Mouse (Mus musculus) limb, embryonic 11.5 days (tissue): ENCODE results near the gene Ptpn7. TPM values are rescaled to one million over a fixed set of nuclear protein-coding genes. Genes with fewer than 3 reads are reported as not detected.

Experiments
- ATAC-seq: fragments of 200-750 bp; cut with Nextera tagmentation; 2 replicates; pipeline ENCODE4 v1.8.0; 2017; ENCODE audit warnings: low read depth; ENCODE audit not compliant: insufficient number of reproducible peaks, low FRiP score, low TSS enrichment
- DNase-seq: peaks from one replicate; pipeline ENCODE4 v3.0.0-alpha.2; 2015; ENCODE audit warnings: low spot score
- H3K27ac ChIP-seq: fragments of 300-500 bp; sonication (generic); replicated peaks from 2 replicates; pipeline ENCODE4 v1.5.1; 2014; ENCODE audit warnings: low read depth, mild to moderate bottlenecking, low read length
- H3K27me3 ChIP-seq: fragments of 300-500 bp; sonication (generic); 2 replicates; pipeline ENCODE4 v1.6.1; 2014; ENCODE audit warnings: mild to moderate bottlenecking, low read length, mixed read lengths; ENCODE audit not compliant: control insufficient read depth, insufficient read depth
- H3K36me3 ChIP-seq: fragments of 300-500 bp; sonication (generic); 2 replicates; pipeline ENCODE4 v1.6.1; 2014; ENCODE audit warnings: mild to moderate bottlenecking, low read length, moderate library complexity, mixed read lengths; ENCODE audit not compliant: control insufficient read depth, insufficient read depth
- H3K4me1 ChIP-seq: fragments of 300-500 bp; sonication (generic); 2 replicates; pipeline ENCODE4 v1.6.1; 2014; ENCODE audit warnings: low read length, mixed read lengths; ENCODE audit not compliant: control insufficient read depth, insufficient read depth
- H3K4me2 ChIP-seq: fragments of 300-500 bp; sonication (generic); 2 replicates; pipeline ENCODE4 v1.6.1; 2014; ENCODE audit warnings: low read depth, mild to moderate bottlenecking, moderate library complexity; ENCODE audit not compliant: severe bottlenecking
- H3K4me3 ChIP-seq: fragments of 300-500 bp; sonication (generic); 2 replicates; pipeline ENCODE4 v1.5.1; 2014; ENCODE audit warnings: low read depth, low read length
- H3K9ac ChIP-seq: fragments of 300-500 bp; sonication (generic); 2 replicates; pipeline ENCODE4 v1.6.1; 2014; ENCODE audit warnings: mild to moderate bottlenecking, low read length
- H3K9me3 ChIP-seq: fragments of 300-500 bp; sonication (generic); 2 replicates; pipeline ENCODE4 v1.6.1; 2016; ENCODE audit warnings: low read length; ENCODE audit not compliant: control insufficient read depth
- WGBS: fragments of 180-500 bp; shearing (Covaris S2); extraction: QIAGEN DNeasy Blood & Tissue Kit; methylation state at CpG from one replicate; pipeline ENCODE4 v1.1.7; 2014; 5-methylcytosine and 5-hydroxymethylcytosine counted together
- polyA plus RNA-seq: library from polyadenylated mRNA; unstranded; fragments of >200 nt; fragmentation: Nextera tagmentation; extraction: Ambion mirVana; gene quantifications from 2 replicates; pipeline ENCODE4 v1.2.1, GENCODE M21; 2014

Ptpn7 gene
- polyA plus RNA-seq, 1 experiment from 2014 or later, result 1.3 TPM

DNA sequence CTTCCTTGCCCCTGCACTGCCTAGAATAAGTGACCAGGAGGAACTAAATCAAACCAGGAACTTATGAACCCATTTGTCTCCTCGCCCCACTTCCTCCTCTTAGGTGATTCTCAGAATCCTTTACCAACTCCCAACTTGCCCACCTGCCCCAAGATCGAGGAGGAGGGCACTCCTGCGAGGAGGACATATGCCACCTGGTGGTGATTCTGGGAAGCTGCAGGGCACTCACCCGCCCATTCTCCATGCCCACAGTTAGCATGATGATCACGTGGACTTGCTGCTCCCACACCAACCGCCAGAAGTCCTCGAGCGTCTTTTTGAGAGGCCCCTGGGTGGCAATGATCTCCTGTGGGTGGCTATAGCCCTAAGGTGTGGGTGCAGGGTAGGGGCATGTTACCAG lies 19.8 kb upstream of the Ptpn7 start:
- no peaks in the 10 kb centered on the region for H3K36me3 ChIP-seq
- H3K9ac ChIP-seq, result no peak overlapping the region
- no peak overlapping the region for H3K4me3 ChIP-seq
- H3K4me2 ChIP-seq, result no peak overlapping the region
- WGBS, result 14% methylated on average over 8 of the region's 8 CpGs
- no peak overlapping the region for H3K27ac ChIP-seq
- DNase-seq, result peak; percentile 74
- no peaks in the 10 kb centered on the region for H3K4me1 ChIP-seq
- H3K27me3 ChIP-seq, result no peaks in the 10 kb centered on the region
- no peak for ATAC-seq
- no peaks in the 10 kb centered on the region for H3K9me3 ChIP-seq

DNA sequence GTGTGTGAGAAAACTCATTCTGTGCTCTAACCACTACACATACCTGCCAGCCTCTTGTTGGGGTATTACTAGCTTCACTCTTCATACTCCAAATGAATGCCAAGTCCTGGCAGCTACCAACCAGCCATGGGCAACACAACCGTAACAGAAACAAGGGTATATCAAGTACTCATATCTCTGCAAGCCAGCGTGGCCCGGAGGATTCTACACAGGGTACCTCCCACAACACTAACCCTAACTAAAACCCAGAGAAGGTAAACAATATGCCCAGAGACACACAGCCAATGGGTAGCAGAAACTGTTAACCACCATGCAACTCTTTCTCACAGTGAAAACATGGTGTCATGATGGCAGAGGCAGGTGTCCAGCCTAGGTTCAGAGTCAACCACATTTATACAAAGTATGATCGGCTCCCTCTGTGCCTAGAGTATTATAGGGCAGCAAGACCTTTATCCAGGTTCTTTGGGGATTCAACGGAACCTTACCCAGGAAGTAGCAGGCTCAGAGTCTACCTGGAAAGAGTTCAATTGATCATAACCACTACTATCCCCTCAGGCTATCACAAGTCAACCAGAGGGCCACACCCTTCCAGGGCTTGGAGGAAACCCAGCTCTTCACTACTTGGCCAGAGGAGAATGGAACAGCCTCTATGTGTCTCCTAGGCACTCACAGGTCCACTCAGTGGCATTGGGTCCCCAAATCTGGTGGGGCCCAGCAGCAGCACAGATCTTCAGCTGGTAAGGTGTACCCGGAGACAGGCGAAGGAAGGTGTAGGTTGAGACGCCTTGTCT lies 7.7 kb upstream of the Ptpn7 start:
- Histone ChIP-seq H3K4me2 (no peak overlapping the region), H3K9ac (no peak overlapping the region), H3K9me3 (no peaks in the 10 kb centered on the region), H3K4me3 (no peak overlapping the region), H3K4me1 (peaks cover 23% of the 10 kb centered on the region), H3K27ac (no peak overlapping the region), H3K27me3 (0 out of 2 replicates have a peak, but pooled peaks cover 3% of the 10 kb centered on the region), H3K36me3 (no peaks in the 10 kb centered on the region)
- ATAC-seq (no peak), DNase-seq (no peak)
- 88% methylated on average over 8 of the region's 8 CpGs for WGBS

DNA sequence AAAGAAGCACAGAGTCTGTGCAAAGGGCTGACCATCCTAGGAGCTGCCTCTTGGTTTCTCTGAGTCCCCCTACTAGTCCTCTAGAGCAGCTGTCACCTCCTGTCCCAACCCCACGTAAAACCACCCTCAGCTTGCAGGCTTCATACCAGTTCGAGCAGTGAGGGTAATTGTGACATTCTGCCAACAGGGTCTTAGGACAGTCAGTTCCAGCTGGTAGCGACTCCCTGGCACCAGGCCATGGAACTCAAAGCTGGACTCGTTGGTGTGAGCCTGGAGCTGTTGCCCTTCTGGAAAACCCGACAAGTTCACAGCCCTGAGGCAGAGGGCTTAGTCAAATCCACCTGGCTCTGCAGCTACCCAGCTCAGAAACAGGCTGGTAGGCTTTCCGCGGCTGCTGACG lies 6.5 kb upstream of the Ptpn7 start:
- 66% methylated on average over 8 of the region's 8 CpGs for WGBS
- Histone ChIP-seq H3K9ac (peak overlapping the region; percentile 38; the same call in 1 of the 2 replicates), H3K9me3 (no peaks in the 10 kb centered on the region), H3K4me1 (peaks cover 23% of the 10 kb centered on the region), H3K27ac (peak overlapping the region; percentile 43; the same call in 1 of the 2 replicates), H3K4me3 (no peak overlapping the region), H3K36me3 (no peaks in the 10 kb centered on the region), H3K4me2 (no peak overlapping the region), H3K27me3 (0 out of 2 replicates have a peak, but pooled peaks cover 3% of the 10 kb centered on the region)
- DNase-seq (no peak), ATAC-seq (no peak)

DNA sequence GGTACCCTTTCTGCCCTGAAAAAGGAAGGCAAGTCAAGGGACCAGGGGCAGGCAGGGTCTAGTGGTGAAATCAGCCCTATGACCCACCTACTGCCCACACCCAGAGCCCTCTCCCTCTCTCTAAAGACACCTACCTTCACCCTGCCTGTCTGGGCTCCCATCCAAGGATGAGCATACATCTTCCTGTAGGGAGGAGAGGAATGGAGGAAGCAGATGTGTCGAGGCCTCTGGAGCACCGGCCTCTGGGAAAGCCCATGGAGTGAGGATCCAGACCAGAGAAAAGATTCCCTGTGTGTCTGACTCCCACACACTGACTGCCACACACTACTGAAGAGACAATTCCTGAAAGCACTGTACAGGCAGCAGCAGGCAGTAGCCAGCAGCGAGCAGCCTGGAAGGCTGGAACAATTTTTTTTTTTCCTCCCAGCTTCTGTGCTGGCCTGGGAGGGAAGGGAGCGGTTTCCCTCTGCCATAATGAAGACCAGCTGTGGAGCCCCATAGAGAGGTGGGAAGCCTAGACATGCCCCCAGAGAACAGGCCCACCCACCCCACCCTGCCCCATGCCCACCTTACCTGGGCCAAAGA lies 6.0 kb upstream of the Ptpn7 start:
- WGBS, result 26% methylated on average over 4 of the region's 4 CpGs
- H3K9ac ChIP-seq, result peak overlapping the region; percentile 38
- no peak overlapping the region for H3K4me3 ChIP-seq
- peak; percentile 36; the same call in 1 of the 2 replicates for ATAC-seq
- DNase-seq, result peak; percentile 58
- H3K4me1 ChIP-seq, result peaks cover 23% of the 10 kb centered on the region
- no peaks in the 10 kb centered on the region for H3K9me3 ChIP-seq
- peak overlapping the region; percentile 43; the same call in 1 of the 2 replicates for H3K27ac ChIP-seq
- 0 out of 2 replicates have a peak, but pooled peaks cover 3% of the 10 kb centered on the region for H3K27me3 ChIP-seq
- no peak overlapping the region for H3K4me2 ChIP-seq
- H3K36me3 ChIP-seq, result no peaks in the 10 kb centered on the region

DNA sequence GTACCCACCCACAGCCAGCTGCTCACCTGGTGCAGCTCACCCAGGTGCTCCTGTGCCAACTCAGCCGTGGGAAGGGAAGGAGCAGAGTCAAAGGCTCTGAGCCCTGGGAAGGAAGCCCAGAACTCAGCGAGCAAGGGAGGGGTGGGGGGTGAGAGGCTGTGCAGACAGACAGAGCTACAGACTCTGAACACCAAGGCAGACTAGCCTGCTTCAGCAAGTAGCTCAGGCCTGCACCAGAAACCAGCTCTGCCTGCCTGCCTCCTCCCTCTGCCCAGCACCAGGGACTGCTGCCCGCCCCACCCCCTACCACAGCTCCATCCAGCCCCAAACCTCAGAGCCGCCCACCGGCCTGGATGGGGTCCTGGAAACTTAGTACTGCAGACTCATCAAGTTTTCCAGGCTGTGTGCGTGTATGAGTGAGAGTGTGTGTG lies 4.5 kb upstream of the Ptpn7 start:
- Histone ChIP-seq H3K27ac (no peak overlapping the region), H3K4me3 (no peak overlapping the region), H3K9ac (no peak overlapping the region), H3K9me3 (no peaks in the 10 kb centered on the region), H3K4me2 (no peak overlapping the region; the same call in 1 of the 2 replicates), H3K27me3 (0 out of 2 replicates have a peak, but pooled peaks cover 3% of the 10 kb centered on the region), H3K4me1 (peaks cover 23% of the 10 kb centered on the region), H3K36me3 (no peaks in the 10 kb centered on the region)
- WGBS, result 41% methylated on average over 6 of the region's 6 CpGs
- DNase-seq (no peak), ATAC-seq (peak; percentile 29; the same call in 1 of the 2 replicates)

DNA sequence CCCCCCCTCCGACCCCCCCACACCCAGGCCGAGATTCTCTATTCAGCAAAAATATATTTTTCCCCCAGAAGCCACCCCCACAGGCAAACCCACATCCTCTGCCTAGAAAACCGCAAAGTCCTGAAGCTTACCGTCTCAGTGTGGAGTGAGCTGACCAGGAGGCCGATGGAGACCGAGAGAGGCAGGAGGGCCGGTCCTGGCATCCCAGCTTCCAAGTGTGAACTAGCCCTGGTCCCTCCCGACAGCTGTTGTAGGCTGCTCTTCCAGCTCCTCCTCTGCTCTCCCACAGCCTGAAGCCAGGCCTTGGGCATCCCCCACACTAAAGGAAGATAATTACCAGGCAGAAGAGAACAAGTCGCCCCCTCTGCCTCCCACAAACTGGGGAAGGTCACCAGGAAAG lies 3.5 kb upstream of the Ptpn7 start:
- WGBS, result 20% methylated on average over 9 of the region's 9 CpGs
- Histone ChIP-seq H3K27me3 (0 out of 2 replicates have a peak, but pooled peaks cover 3% of the 10 kb centered on the region), H3K4me3 (no peak overlapping the region), H3K9ac (no peak overlapping the region), H3K27ac (no peak overlapping the region), H3K4me2 (no peak overlapping the region), H3K4me1 (peaks cover 23% of the 10 kb centered on the region), H3K9me3 (no peaks in the 10 kb centered on the region), H3K36me3 (no peaks in the 10 kb centered on the region)
- DNase-seq, result no peak
- no peak for ATAC-seq

DNA sequence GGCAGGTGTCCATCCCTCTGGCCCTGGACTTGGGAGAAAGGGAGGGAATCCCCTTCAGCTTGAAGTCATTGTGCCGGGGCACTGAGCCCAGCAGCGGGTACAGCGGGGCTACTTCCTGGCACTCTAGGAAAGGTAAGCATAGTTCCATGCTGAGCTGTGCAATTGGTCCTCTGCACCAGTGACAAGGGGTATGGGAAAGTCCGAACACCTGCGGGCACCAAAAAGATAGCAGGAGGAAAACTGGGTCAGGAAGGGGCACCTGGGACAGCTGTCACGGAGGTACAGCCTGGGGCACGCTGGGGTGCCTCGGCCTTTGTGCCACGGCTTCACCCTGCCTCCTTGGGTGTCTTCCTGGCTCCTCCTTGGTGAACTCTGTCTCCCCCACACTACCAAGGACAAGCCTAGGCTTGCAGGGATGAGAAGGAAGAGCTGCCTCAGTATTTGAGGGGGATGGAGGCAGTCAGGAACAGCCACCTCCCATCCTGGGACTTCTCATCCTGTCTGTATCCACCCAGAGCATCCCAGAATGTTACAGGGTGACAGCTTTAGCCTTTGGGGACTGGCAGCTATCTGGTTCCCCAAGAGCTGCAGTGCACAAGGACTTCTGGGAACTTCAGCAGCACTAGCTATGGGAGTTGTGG lies 2.8 kb upstream of the Ptpn7 start:
- H3K9me3 ChIP-seq, result no peaks in the 10 kb centered on the region
- H3K27me3 ChIP-seq, result 0 out of 2 replicates have a peak, but pooled peaks cover 3% of the 10 kb centered on the region
- H3K4me2 ChIP-seq, result no peak overlapping the region
- 74% methylated on average over 9 of the region's 9 CpGs for WGBS
- H3K9ac ChIP-seq, result no peak overlapping the region
- no peaks in the 10 kb centered on the region for H3K36me3 ChIP-seq
- H3K4me1 ChIP-seq, result peaks cover 23% of the 10 kb centered on the region
- no peak overlapping the region for H3K27ac ChIP-seq
- ATAC-seq (no peak), DNase-seq (no peak)
- H3K4me3 ChIP-seq, result no peak overlapping the region

DNA sequence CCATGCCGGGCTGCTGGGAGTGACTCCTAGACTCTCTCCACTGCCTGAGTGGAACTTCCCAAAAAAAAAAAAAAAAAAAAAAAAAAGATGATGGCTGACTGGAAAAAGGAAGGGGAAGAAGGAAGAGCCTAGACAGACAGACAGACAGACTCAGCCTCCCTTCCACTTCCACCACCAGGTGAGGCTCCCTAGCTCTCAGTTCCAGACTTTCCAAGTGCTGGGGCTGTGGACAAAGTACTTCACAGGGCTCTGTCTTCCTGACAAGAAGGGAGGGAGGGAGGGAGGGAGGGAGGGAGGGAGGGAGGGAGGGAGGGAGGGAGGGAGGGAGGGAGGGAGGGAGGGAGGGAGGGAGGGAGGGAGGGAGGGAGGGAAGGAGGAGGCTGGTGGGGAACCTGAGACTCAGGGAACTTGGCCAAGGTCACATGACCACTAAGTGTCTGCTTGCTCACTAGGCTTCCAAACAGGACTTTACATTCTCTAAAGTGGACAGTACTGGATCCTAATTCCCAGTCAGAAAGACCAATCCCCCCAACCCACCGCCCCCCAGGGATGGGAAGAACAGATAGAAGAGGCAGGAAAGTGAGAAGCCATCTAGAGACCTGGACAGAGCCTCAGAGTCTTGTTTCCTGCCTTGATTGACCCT lies 2.0 kb upstream of the Ptpn7 start:
- DNase-seq (no peak), ATAC-seq (no peak)
- Histone ChIP-seq H3K27ac (no peak overlapping the region), H3K9ac (no peak overlapping the region), H3K4me3 (no peak overlapping the region), H3K36me3 (no peaks in the 10 kb centered on the region), H3K27me3 (0 out of 2 replicates have a peak, but pooled peaks cover 3% of the 10 kb centered on the region), H3K4me1 (peaks cover 23% of the 10 kb centered on the region), H3K4me2 (no peak overlapping the region), H3K9me3 (no peaks in the 10 kb centered on the region)
- WGBS, result 77% methylated on average over 2 of the region's 2 CpGs
